Mouse (Mus musculus): ENCODE measurements around the gene Lat2. TPM values are rescaled to one million over a fixed set of nuclear protein-coding genes. Genes with fewer than 3 reads are reported as not detected.

The Lat2 gene
- polyA plus RNA-seq, 1 experiment from 2014 or later, result 0.65 TPM

DNA sequence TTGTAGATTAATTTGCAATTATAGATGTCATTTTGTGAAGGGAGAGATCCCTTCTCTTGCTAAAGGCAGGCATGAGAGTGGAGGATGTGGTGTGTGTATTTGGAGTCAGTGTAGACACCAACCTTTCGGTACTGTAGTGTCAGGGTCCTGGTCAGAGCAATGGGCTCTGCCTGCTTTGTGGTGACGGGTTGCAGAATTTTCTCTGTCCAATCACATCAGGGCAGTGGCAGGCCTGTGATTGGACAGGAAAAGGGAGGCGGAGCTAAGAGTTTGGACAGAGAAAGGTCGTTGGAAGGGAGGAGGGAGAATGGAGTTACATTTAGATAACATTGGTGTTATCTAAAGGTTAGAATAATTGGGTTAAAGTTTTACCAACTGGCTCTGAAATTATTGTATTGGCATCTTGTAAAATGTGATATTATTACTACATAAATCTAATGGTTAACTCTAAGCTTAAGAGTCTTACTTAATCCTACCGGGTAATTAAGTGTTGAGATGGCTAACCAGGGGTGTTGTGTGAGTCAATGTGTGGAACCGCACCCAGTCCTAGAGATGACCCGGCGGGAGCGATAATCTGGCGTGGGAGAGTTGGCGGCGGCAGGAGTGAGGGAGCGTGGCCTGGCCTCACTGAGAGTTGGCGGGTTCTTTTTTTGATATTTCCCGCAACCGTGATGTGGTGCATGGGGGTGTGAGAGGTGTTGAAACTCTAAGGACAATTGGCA lies 54.2 kb downstream of the Lat2 start:
- in situ Hi-C loops (cut with MboI; ENCODE audit: low pct_unique_long_range_greater_than_20kb), result no loop called here
- no peak for TF ChIP-seq CTCF (IDR thresholded peaks at IDR 0.05)
- ATAC-seq, result no peak
- no peaks in the 10 kb centered on the region for H3K27me3 ChIP-seq
- POLR2A ChIA-PET, result no interaction called here
- CTCF ChIA-PET, result no interaction called here
- DNase-seq (ENCODE audit: low read depth, low spot score), result no peak

GRCm38 (mm10) chr5:134560071-134560449 lies 54.8 kb downstream of the Lat2 start, which contains the start of gene Syna:
TSS of gene Syna (minus strand) at chr5:134560171.
- ATAC-seq (no peak), DNase-seq (ENCODE audit: low read depth, low spot score) (no peak)
- H3K27me3 ChIP-seq, result no peaks in the 10 kb centered on the region
- TF ChIP-seq CTCF (IDR thresholded peaks at IDR 0.05), result no peak
- ChIA-PET POLR2A (no interaction called here), CTCF (no interaction called here)
- in situ Hi-C loops (cut with MboI; ENCODE audit: low pct_unique_long_range_greater_than_20kb), result no loop called here

DNA sequence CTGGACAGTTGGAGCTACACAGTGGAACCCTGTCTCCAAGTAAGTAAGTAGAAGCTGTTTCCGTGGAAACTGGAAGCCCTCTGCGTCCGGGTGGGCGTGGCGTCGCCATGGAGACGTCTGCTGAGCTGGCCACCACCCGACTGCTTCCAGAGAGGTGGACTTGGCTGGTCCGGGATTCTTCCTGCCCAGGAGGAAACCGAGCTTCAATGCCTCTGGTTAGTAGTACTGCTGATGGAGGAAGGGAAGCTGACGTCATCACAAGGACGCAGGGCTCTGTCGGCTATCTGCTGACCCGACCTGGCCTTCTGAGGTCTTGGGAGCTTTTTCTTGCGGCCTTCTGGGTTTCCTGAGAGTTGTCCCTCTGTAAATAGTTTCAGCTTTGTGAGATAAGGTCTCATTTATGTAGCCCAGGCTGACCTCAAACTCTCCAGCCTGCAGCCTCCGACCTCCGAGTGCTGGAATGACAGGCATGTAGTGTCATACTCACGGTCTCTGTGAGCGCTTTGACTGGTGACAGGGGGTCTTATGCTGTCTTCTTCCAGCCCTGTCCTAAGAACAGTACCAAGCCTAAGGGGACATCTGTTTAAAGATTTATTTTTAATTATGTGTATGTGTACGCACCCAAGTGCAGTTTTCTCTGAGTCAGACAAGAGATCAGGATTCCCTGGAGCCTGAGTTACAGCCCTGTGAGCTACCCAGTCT lies 59.2 kb downstream of the Lat2 start:
- ChIA-PET POLR2A (interaction anchor here (0.7 kb wide), 1 partner anchor 26 kb away, joined by 3 read pairs; the partner anchor contains the start of gene Rfc2), CTCF (interaction anchor here (0.7 to 3.6 kb wide), 6 partner anchors 12 to 64 kb away, joined by 3 to 17 read pairs (median 4); no protein-coding TSS in a partner anchor)
- TF ChIP-seq CTCF (IDR thresholded peaks at IDR 0.05), result no peak
- ATAC-seq (no peak), DNase-seq (ENCODE audit: low read depth, low spot score) (no peak)
- H3K27me3 ChIP-seq, result no peaks in the 10 kb centered on the region
- in situ Hi-C loops (cut with MboI; ENCODE audit: low pct_unique_long_range_greater_than_20kb), result no loop called here

DNA sequence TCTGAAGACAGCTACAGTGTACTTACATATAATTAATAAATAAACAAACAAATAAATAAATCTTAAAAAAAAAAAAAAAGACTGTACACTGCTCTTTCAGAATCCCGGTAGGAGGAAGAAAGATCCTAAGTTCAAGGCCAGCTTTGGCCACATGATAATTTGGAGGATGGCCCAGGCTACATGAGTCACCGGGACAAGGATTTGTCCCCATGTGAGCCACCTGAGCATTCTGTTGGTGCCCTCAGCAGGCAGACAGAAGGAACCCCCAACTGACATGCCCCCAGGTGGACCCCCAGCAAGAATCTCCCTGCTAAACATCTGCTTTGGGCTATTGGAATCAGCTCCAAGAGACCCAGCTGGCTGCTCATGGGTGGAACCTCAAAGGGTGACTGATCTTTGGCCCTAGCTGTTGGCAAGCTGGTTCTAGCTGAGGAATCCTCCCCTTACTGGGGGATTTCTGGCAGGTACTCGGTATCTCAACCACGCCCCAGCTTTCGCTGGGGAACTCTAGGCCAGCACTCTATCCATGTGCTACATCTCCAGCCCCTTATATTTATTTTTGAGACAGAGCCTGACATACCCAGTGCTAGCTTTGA lies 60.8 kb downstream of the Lat2 start:
- ChIA-PET POLR2A (interaction anchor here (0.8 kb wide), 1 partner anchor 22 kb away, joined by 4 read pairs; no protein-coding TSS in a partner anchor), CTCF (interaction anchor here (1.5 to 3.6 kb wide), 3 partner anchors 14 to 28 kb away, joined by 4 to 17 read pairs (median 14); partner anchors contain the start of gene Rfc2)
- ATAC-seq (no peak), DNase-seq (ENCODE audit: low read depth, low spot score) (no peak)
- in situ Hi-C loops (cut with MboI; ENCODE audit: low pct_unique_long_range_greater_than_20kb), result no loop called here
- no peaks in the 10 kb centered on the region for H3K27me3 ChIP-seq
- TF ChIP-seq CTCF (IDR thresholded peaks at IDR 0.05), result no peak

- no peak for TF ChIP-seq CTCF (IDR thresholded peaks at IDR 0.05)
- DNase-seq (ENCODE audit: low read depth, low spot score) (peak; percentile 91), ATAC-seq (peak; percentile 92)
- in situ Hi-C loops (cut with MboI; ENCODE audit: low pct_unique_long_range_greater_than_20kb), result no loop called here
- CTCF ChIA-PET, result interaction anchor here (0.9 to 3.6 kb wide), 8 partner anchors 12 to 61 kb away, joined by 3 to 15 read pairs (median 4); partner anchors contain the start of gene Rfc2
- H3K27me3 ChIP-seq, result no peaks in the 10 kb centered on the region
- POLR2A ChIA-PET, result interaction anchor here (0.7 to 1.5 kb wide), 3 partner anchors 13 to 42 kb away, joined by 3 to 7 read pairs (median 3); no protein-coding TSS in a partner anchor
Observed at GRCm38 (mm10) chr5:134552110-134552972, 62.5 kb downstream of the Lat2 start, which contains the start of gene Clip2. TSS of gene Clip2 (minus strand) at chr5:134552434.

- DNase-seq (ENCODE audit: low read depth, low spot score) (no peak), ATAC-seq (peak; percentile 9)
- CTCF ChIA-PET, result interaction anchor here (0.9 to 3.6 kb wide), 9 partner anchors 11 to 99 kb away, joined by 3 to 15 read pairs (median 4); partner anchors contain the start of gene Rfc2
- no peak for TF ChIP-seq CTCF (IDR thresholded peaks at IDR 0.05)
- in situ Hi-C loops (cut with MboI; ENCODE audit: low pct_unique_long_range_greater_than_20kb), result no loop called here
- POLR2A ChIA-PET, result interaction anchor here (1.5 kb wide), 1 partner anchor 41 kb away, joined by 7 read pairs; no protein-coding TSS in a partner anchor
- no peaks in the 10 kb centered on the region for H3K27me3 ChIP-seq
Observed at GRCm38 (mm10) chr5:134551233-134552109, 63.4 kb downstream of the Lat2 start.

DNA sequence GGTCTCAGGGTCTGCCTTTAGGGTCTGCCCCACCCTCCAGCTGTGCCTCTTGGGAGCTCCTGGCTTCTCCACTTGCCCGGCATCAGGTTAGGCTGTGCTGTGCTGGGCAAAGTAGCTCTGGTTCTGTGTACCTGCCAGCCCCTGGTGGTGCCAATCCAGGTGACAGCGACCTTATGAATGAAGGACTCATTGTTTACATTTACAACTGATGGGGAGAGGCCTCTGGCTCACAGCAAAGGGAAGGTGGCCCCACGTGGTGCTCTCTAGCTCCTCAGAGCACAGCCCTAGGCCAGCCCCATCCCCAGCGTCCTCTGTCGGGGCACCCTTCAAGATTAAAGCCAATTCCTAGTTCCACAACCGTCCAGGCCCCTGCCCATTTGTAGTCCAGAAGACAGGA lies 64.0 kb downstream of the Lat2 start:
- no peaks in the 10 kb centered on the region for H3K27me3 ChIP-seq
- in situ Hi-C loops (cut with MboI; ENCODE audit: low pct_unique_long_range_greater_than_20kb), result no loop called here
- no peak for ATAC-seq
- TF ChIP-seq CTCF (IDR thresholded peaks at IDR 0.05), result no peak
- CTCF ChIA-PET, result interaction anchor here (0.9 to 3.2 kb wide), 7 partner anchors 10 to 100 kb away, joined by 3 to 15 read pairs (median 4); no protein-coding TSS in a partner anchor
- POLR2A ChIA-PET, result no interaction called here
- no peak for DNase-seq (ENCODE audit: low read depth, low spot score)

Other genes with a start within 250 kb of the Lat2 start
- gene Gtf2ird1, start 158.3 kb downstream of the Lat2 start, polyA plus RNA-seq (2021), result 169 TPM
- 33.8 TPM for gene Clip2, start 62.6 kb downstream of the Lat2 start, polyA plus RNA-seq (2021)
- 0.33 TPM for gene Syna, start 54.9 kb downstream of the Lat2 start, polyA plus RNA-seq (2021)
- 94.4 TPM for gene Rfc2, start 33.7 kb downstream of the Lat2 start, polyA plus RNA-seq (2021)
- 390 TPM for gene Eif4h, start 24.5 kb upstream of the Lat2 start, polyA plus RNA-seq (2021)
- 18.6 TPM for gene Limk1, start 73.6 kb upstream of the Lat2 start, polyA plus RNA-seq (2021)
- not detected for gene Eln, start 132.3 kb upstream of the Lat2 start, polyA plus RNA-seq (2021)